Mouse (Mus musculus) liver, embryonic 14.5 days (tissue): ENCODE data around the gene Gm45337.

Source experiments
- CTCF ChIP-seq: IDR thresholded peaks from 2 replicates; pipeline ENCODE4 v1.5.1; 2016; ENCODE audit warnings: antibody characterized with exemption, low read depth, control low read depth
- EP300 ChIP-seq: IDR thresholded peaks from 2 replicates; pipeline ENCODE4 v1.6.1; 2016; ENCODE audit warnings: antibody characterized with exemption, low read depth

DNA sequence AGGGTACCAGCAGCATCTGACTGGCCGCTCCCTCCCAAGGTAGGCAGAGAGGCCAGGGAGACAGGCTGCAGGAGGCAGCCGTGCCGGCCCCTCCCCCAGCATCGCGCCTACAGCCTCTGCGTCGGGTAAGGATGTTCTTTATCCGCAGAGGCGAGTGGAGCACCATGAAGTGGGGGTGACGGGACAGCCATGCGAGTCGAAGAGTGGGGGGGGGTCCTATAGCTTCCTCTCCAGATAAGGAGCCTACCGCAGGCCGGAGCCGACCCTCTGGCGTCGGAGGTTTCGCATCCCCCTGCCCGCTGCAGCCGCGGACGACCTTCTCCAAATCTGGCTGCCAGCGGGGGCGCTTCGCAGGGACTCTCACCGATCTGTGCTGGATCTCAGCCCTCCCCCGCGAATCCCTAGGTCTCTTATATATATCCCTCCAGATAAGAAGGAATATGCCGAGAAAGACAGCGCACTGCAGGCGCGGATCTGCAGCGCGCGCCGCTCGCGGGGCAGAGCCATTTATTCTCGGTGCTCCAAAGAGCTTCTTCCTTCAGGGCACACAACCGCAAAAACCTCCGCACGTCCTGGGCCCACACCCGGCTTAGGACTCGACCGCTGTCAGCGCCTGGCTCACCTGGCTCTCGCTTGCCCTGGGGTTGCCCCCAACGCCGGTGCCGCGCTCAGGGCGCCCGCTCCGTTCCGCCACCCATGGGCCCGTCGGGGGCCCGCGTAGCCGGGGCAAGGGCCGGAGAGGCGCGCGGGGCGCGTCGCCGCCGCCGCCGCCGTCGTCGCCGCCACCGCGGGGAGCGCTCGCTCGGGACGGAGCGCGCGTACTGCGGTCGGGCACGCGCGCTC lies 49.9 kb downstream of the Gm45337 start:
- no peak for TF ChIP-seq EP300
- no peak; the same call in 1 of the 2 replicates for TF ChIP-seq CTCF
